Comparison of ENCODE assay signal across 8 mouse cellular contexts in the genomic region with DNA sequence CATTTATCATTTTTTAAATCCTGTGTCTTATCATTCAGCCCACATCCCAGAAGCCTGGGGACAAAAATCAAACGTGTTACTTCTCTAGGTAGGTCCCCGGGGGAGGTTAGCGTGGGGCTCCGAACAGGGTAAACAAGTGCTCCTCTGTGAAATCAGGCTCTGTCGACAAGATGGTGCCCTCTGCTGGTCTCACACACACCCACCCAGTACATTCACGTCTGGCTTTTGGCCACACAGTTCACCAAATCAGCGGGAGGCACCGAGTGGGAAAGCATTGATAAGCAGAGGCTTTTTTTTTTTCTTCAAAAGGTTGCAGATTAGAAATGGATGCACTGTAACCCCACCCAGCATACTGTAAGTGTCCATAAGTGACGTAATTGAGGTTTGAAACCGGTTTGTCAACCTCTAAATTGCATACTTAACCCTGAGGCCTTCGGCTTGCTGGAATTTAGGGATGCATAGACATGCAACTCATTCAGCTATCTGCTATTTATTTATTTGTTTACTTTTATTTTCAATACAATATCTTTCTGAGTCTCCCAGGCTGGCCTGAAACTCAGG. TPM values are rescaled to one million over a fixed set of nuclear protein-coding genes. Genes with fewer than 3 reads are reported as not detected.
A peak's percentile ranks its signal among the peaks of the same experiment; 100 is the strongest.
DNase-seq lines count a peak whose midpoint lies in the region; ATAC-seq and TF ChIP-seq lines count a peak whose summit lies in the region.
"Had no signal": no experiment of that assay in that cellular context is flagged by ENCODE, and none has a peak within 500 bp of the region (broad histone marks: within the 10 kb centered on the region; RNA-seq: fewer than 3 reads in every experiment).

No protein-coding gene starts in this region.

- no peak for DNase-seq in G1E (ENCODE audit: low spot score)
- DNase-seq in adrenal gland, postnatal 36 days: peak; percentile 72 to 82
- peak; percentile 51 to 66 for DNase-seq in heart, postnatal 14 days
- DNase-seq in kidney, postnatal 4 days: peak; percentile 69 to 75
- DNase-seq in lung, postnatal 25 days (ENCODE audit: low spot score): peak; percentile 76
- DNase-seq in right cerebral cortex, postnatal 10 days (ENCODE audit: low spot score in 2 of 2): peak; percentile 47 to 58

- H3K36me3 ChIP-seq in G1E (replicated peaks): no peaks in the 10 kb centered on the region

- H3K27me3 ChIP-seq in G1E (ENCODE audit: insufficient read depth, low read length): peaks cover 16% of the 10 kb centered on the region

- no peak overlapping the region for H3K4me3 ChIP-seq in G1E (ENCODE audit: low read depth, low read length)

- ATAC-seq in G1E (ENCODE audit: extremely low read depth, insufficient number of reproducible peaks, low FRiP score, poor library complexity, severe bottlenecking): peak; percentile 63
- peak; percentile 85 for ATAC-seq in erythroid progenitor cell, adult 5-6 weeks (replicated peaks; ENCODE audit: low FRiP score, poor library complexity, severe bottlenecking)

- peaks cover 15% of the 10 kb centered on the region for H3K4me1 ChIP-seq in G1E (ENCODE audit: insufficient read depth, low read depth, low read length)

- intact Hi-C loops in heart, postnatal 14 days (cut with DNase I): no loop called here

- no peak for TF ChIP-seq CTCF in G1E (IDR thresholded peaks at IDR 0.05; ENCODE audit: low read depth, low read length)

- no peaks in the 10 kb centered on the region for H3K9me3 ChIP-seq in G1E (replicated peaks)

RNA-seq across cellular contexts. Expression of a gene that starts 4.4 kb away (rescaled TPM):
- total RNA-seq in G1E (2014; fragmentation: Nextera tagmentation) (not detected in 2 replicates), G1E (2017) (0.11 TPM in 1 of 2 replicates, not detected in the other)
- not detected in 2 replicates for polyA plus RNA-seq in G1E (2012)
- 1 to 10 TPM in 1 of 2 experiments, not detected in 1; 2.4 TPM for total RNA-seq in adrenal gland, postnatal 36 days (2021)
- total RNA-seq in erythroid progenitor cell, adult 5-6 weeks (2015; ENCODE audit: low replicate concordance): not detected in 2 replicates
- not detected in 2 replicates for total RNA-seq in erythroid progenitor cell, adult 5-6 weeks (2017; ENCODE audit: low replicate concordance)
- not detected for total RNA-seq in heart, postnatal 14 days (2021)

RNA-seq across cellular contexts. Expression of a gene that starts 7.4 kb away (rescaled TPM):
- total RNA-seq in G1E (2014; fragmentation: Nextera tagmentation) (76.7 and 91.2 TPM in 2 replicates), G1E (2017) (64.4 and 66.5 TPM in 2 replicates)
- 8.2 and 9.2 TPM in 2 replicates for polyA plus RNA-seq in G1E (2012)
- total RNA-seq in adrenal gland, postnatal 36 days (2021): 10 to 100 TPM; 17.8 to 20.6 TPM
- total RNA-seq in erythroid progenitor cell, adult 5-6 weeks (2015; ENCODE audit: low replicate concordance): 66.3 and 108 TPM in 2 replicates
- 46.6 and 60.7 TPM in 2 replicates for total RNA-seq in erythroid progenitor cell, adult 5-6 weeks (2017; ENCODE audit: low replicate concordance)
- total RNA-seq in heart, postnatal 14 days (2021): 10 to 100 TPM; 16.5 to 17.4 TPM

RNA-seq across cellular contexts. Expression of a gene that starts 11.6 kb away (rescaled TPM):
- 0.83 TPM in 1 of 2 replicates, not detected in the other for total RNA-seq in G1E (2014; fragmentation: Nextera tagmentation)
- total RNA-seq in G1E (2017): 0.55 and 0.99 TPM in 2 replicates
- polyA plus RNA-seq in G1E (2012): not detected in 2 replicates
- total RNA-seq in adrenal gland, postnatal 36 days (2021): 100 to 1,000 TPM in 1 of 2 experiments, 10 to 100 TPM in 1; 71.9 to 345 TPM
- total RNA-seq in erythroid progenitor cell, adult 5-6 weeks (2015; ENCODE audit: low replicate concordance): 5.4 and 20.1 TPM in 2 replicates
- 2.1 and 3.8 TPM in 2 replicates for total RNA-seq in erythroid progenitor cell, adult 5-6 weeks (2017; ENCODE audit: low replicate concordance)
- 10 to 100 TPM; 47.1 to 50.2 TPM for total RNA-seq in heart, postnatal 14 days (2021)

RNA-seq across cellular contexts. Expression of a gene that starts 29.1 kb away (rescaled TPM):
- total RNA-seq in G1E (2014; fragmentation: Nextera tagmentation): 0.24 and 0.45 TPM in 2 replicates
- 0.06 and 0.11 TPM in 2 replicates for total RNA-seq in G1E (2017)
- not detected in 2 replicates for polyA plus RNA-seq in G1E (2012)
- total RNA-seq in adrenal gland, postnatal 36 days (2021): under 1 TPM in 1 of 2 experiments, not detected in 1; 0.20 TPM
- 1.3 TPM in 1 of 2 replicates, not detected in the other for total RNA-seq in erythroid progenitor cell, adult 5-6 weeks (2015; ENCODE audit: low replicate concordance)
- 0.38 TPM in 1 of 2 replicates, not detected in the other for total RNA-seq in erythroid progenitor cell, adult 5-6 weeks (2017; ENCODE audit: low replicate concordance)
- total RNA-seq in heart, postnatal 14 days (2021): 1 to 10 TPM; 1.4 to 3.7 TPM

RNA-seq across cellular contexts. Expression of a gene that starts 42.3 kb away (rescaled TPM):
- not detected in 2 replicates for total RNA-seq in G1E (2014; fragmentation: Nextera tagmentation)
- total RNA-seq in G1E (2017): 0.16 TPM in 1 of 2 replicates, not detected in the other
- polyA plus RNA-seq in G1E (2012): not detected in 2 replicates
- not detected for total RNA-seq in adrenal gland, postnatal 36 days (2021)
- total RNA-seq in erythroid progenitor cell, adult 5-6 weeks (2015; ENCODE audit: low replicate concordance): not detected in 2 replicates
- total RNA-seq in erythroid progenitor cell, adult 5-6 weeks (2017; ENCODE audit: low replicate concordance): not detected in 2 replicates
- not detected for total RNA-seq in heart, postnatal 14 days (2021)
- polyA plus RNA-seq: large intestine, adult 2 months had no signal
